Mouse (Mus musculus) limb, embryonic 14.5 days (tissue): ENCODE measurements at regions not wholly inside any gene's neighbourhood (a gene's known extent, or its start where the extent isn't known, plus 50 kb on each side); places are given as distances from the start of the nearest gene placed in this dataset.

ENCODE experiments used
- ATAC-seq: fragments of 200-750 bp; cut with Nextera tagmentation; 2 replicates; pipeline ENCODE4 v1.8.0; 2017; ENCODE audit warnings: low read depth, moderate number of reproducible peaks, moderate TSS enrichment; ENCODE audit not compliant: low FRiP score
- DNase-seq: peaks from one replicate; pipeline ENCODE4 v3.0.0-alpha.2; 2015; ENCODE audit warnings: low spot score
- H3K27ac ChIP-seq: fragments of 300-500 bp; sonication (generic); replicated peaks from 2 replicates; pipeline ENCODE4 v1.5.1; 2014; ENCODE audit warnings: low read depth, mild to moderate bottlenecking, low read length, moderate library complexity, mixed read lengths
- H3K27me3 ChIP-seq: fragments of 300-500 bp; sonication (generic); 2 replicates; pipeline ENCODE4 v1.6.1; 2014; ENCODE audit warnings: low read length, mixed read lengths; ENCODE audit not compliant: control insufficient read depth, insufficient read depth
- H3K36me3 ChIP-seq: fragments of 300-500 bp; sonication (generic); 2 replicates; pipeline ENCODE4 v1.6.1; 2014; ENCODE audit warnings: mild to moderate bottlenecking, low read length, moderate library complexity, mixed read lengths; ENCODE audit not compliant: control insufficient read depth, insufficient read depth
- H3K4me1 ChIP-seq: fragments of 300-500 bp; sonication (generic); 2 replicates; pipeline ENCODE4 v1.6.1; 2014; ENCODE audit warnings: antibody characterized with exemption, low read length, mixed read lengths; ENCODE audit not compliant: control insufficient read depth, insufficient read depth
- H3K4me2 ChIP-seq: fragments of 300-500 bp; sonication (generic); replicated peaks from 2 replicates; pipeline ENCODE4 v1.6.1; 2014; ENCODE audit warnings: low read depth, mild to moderate bottlenecking, low read length, moderate library complexity; ENCODE audit not compliant: severe bottlenecking
- H3K4me3 ChIP-seq: fragments of 300-500 bp; sonication (generic); replicated peaks from 2 replicates; pipeline ENCODE4 v1.5.1; 2014; ENCODE audit warnings: low read length
- H3K9ac ChIP-seq: fragments of 300-500 bp; sonication (generic); 2 replicates; pipeline ENCODE4 v1.6.1; 2014; ENCODE audit warnings: mild to moderate bottlenecking, low read depth, low read length, moderate library complexity; ENCODE audit not compliant: severe bottlenecking
- H3K9me3 ChIP-seq: fragments of 300-500 bp; sonication (generic); 2 replicates; pipeline ENCODE4 v1.6.1; 2016; ENCODE audit warnings: low read length; ENCODE audit not compliant: control insufficient read depth
- POLR2A ChIP-seq: fragments of 200-500 bp; IDR thresholded peaks from 2 replicates; pipeline ENCODE4 v1.8.0; 2012; ENCODE audit warnings: inconsistent platforms, mild to moderate bottlenecking, moderate library complexity, borderline replicate concordance; ENCODE audit not compliant: insufficient read depth, insufficient read length; ENCODE audit errors: extremely low read depth
- WGBS: fragments of 180-500 bp; shearing (Covaris S2); extraction: QIAGEN DNeasy Blood & Tissue Kit; methylation state at CpG from one replicate; pipeline ENCODE4 v1.1.7; 2014; 5-methylcytosine and 5-hydroxymethylcytosine counted together

DNA sequence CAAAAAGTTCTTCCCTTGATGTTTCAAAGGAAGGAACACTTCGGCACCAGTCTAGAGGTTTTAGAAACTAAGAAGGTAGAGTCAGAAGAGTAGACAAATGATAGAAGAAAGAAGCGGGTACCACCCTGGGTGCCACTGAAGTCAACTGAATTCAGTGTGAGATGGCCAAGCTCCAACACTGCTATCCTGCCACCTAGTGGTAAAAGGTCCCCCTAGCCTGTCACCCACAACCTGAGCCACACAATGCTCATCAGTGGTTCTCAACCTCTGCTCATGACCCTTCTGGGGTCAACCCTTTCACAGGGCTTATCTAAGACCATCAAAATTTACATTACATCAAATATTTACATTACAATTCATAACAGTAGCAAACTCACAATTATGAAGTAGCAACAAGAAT, 168.1 kb downstream of the Cox18 start:
- no peak for ATAC-seq
- H3K4me2 ChIP-seq = no peak overlapping the region
- DNase-seq = no peak

DNA sequence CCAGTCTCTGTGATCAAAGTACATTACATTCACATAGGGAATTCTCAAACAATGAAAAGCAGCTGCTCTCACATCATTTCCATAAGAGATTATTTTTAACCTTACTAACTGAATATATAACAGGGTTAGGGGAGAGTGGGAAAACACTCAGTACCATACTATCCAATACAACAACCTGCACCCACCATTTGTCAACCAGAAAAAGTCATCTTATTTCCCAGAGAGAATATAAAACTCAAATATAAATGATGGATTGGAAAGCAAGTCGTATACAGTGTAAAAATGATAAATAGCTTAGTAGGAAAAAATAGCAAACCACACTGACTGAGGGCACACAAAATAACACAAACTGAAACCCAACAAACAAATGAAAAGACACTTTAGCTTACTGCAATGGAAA, 169.4 kb upstream of the Adamts3 start:
- H3K9me3 ChIP-seq = no peaks in the 10 kb centered on the region
- no peak for TF ChIP-seq POLR2A
- ATAC-seq (no peak), DNase-seq (no peak)
- no peak overlapping the region for H3K27ac ChIP-seq
- H3K4me1 ChIP-seq = no peaks in the 10 kb centered on the region
- no peak overlapping the region for H3K9ac ChIP-seq
- no peaks in the 10 kb centered on the region for H3K36me3 ChIP-seq
- H3K27me3 ChIP-seq = no peaks in the 10 kb centered on the region
- 67% methylated on average over 1 of the region's 1 CpGs for WGBS
- no peak overlapping the region for H3K4me2 ChIP-seq
- no peak overlapping the region for H3K4me3 ChIP-seq

More for the DNA sequence above, 168.1 kb downstream of the Cox18 start:
- Histone ChIP-seq H3K4me1 (no peaks in the 10 kb centered on the region), H3K4me3 (no peak overlapping the region), H3K27me3 (no peaks in the 10 kb centered on the region), H3K27ac (no peak overlapping the region), H3K9ac (no peak overlapping the region), H3K36me3 (no peaks in the 10 kb centered on the region), H3K9me3 (no peaks in the 10 kb centered on the region)
- WGBS = 77% methylated on average over 2 of the region's 2 CpGs
- TF ChIP-seq POLR2A = no peak

DNA sequence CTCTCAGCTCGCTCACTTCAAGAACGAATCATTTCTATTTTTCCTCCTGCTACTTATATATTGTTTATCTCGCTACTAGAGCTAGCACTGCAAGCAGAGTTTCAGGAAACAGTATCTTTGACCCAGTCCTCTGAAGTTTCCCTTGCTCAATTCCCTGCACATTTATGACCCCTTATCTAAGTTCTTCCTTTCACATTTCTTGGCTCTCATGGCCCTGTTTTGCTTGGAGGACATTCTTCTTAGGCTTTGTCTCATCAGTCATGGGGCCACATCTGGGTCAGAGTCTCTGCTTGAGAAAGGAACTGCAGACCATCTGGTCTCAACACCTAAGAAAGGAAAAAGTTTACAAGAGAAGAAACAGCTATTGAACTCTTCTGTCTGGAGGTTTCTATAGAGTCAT, 166.7 kb upstream of the Adamts3 start:
- H3K4me1 ChIP-seq = no peaks in the 10 kb centered on the region
- WGBS = 90% methylated on average over 3 of the region's 3 CpGs
- ATAC-seq (no peak), DNase-seq (no peak)
- H3K9me3 ChIP-seq = no peaks in the 10 kb centered on the region
- no peaks in the 10 kb centered on the region for H3K27me3 ChIP-seq
- H3K4me2 ChIP-seq = no peak overlapping the region
- no peak overlapping the region for H3K4me3 ChIP-seq
- no peak for TF ChIP-seq POLR2A
- H3K27ac ChIP-seq = no peak overlapping the region
- no peaks in the 10 kb centered on the region for H3K36me3 ChIP-seq
- no peak overlapping the region for H3K9ac ChIP-seq

GRCm38 (mm10) chr5:90042781-90043180, 159.6 kb upstream of the Adamts3 start:
- no peak for ATAC-seq
- TF ChIP-seq POLR2A = no peak
- no peaks in the 10 kb centered on the region for H3K9me3 ChIP-seq
- H3K36me3 ChIP-seq = no peaks in the 10 kb centered on the region
- no peak overlapping the region for H3K27ac ChIP-seq
- H3K4me3 ChIP-seq = no peak overlapping the region
- DNase-seq = no peak
- 78% methylated on average over 4 of the region's 4 CpGs for WGBS
- no peak overlapping the region for H3K4me2 ChIP-seq
- no peak overlapping the region for H3K9ac ChIP-seq
- H3K4me1 ChIP-seq = no peaks in the 10 kb centered on the region
- no peaks in the 10 kb centered on the region for H3K27me3 ChIP-seq

DNA sequence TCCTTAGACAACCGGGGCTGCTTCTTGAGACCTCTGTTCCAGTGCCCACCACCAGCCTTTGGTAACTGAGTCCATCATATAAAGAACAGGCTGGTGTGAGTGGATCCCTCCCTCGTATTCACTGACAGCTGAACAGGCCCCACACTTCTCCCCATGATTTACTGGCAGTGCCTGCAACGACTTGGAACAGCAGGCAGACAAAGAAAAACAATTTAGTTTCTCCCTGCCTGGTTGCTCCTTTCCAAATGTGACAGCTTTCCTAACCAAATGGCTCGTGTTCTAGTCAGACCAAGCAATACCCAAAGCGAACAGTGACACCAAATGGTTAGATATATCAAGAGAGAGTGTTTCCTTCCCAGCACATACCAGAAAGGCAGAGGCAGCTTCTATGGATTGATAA, 150.0 kb upstream of the Adamts3 start:
- Histone ChIP-seq H3K9ac (no peak overlapping the region), H3K4me2 (no peak overlapping the region), H3K27ac (no peak overlapping the region), H3K9me3 (no peaks in the 10 kb centered on the region), H3K27me3 (no peaks in the 10 kb centered on the region), H3K36me3 (no peaks in the 10 kb centered on the region), H3K4me1 (no peaks in the 10 kb centered on the region), H3K4me3 (no peak overlapping the region)
- no peak for TF ChIP-seq POLR2A
- ATAC-seq = no peak
- no peak for DNase-seq
- WGBS = 32% methylated on average over 5 of the region's 5 CpGs

GRCm38 (mm10) chr5:90030737-90031136, 147.6 kb upstream of the Adamts3 start:
- Histone ChIP-seq H3K4me2 (no peak overlapping the region), H3K36me3 (no peaks in the 10 kb centered on the region), H3K27me3 (no peaks in the 10 kb centered on the region), H3K4me1 (no peaks in the 10 kb centered on the region), H3K9me3 (no peaks in the 10 kb centered on the region), H3K4me3 (no peak overlapping the region), H3K27ac (no peak overlapping the region), H3K9ac (no peak overlapping the region)
- TF ChIP-seq POLR2A = no peak
- 79% methylated on average over 2 of the region's 2 CpGs for WGBS
- ATAC-seq (no peak), DNase-seq (no peak)
